Mouse (Mus musculus) CD4-positive, CD25-positive, alpha-beta regulatory T cell (primary cell): Measurements from ENCODE around the gene Olfr45. TPM values are rescaled to one million over a fixed set of nuclear protein-coding genes. Genes with fewer than 3 reads are reported as not detected.

Experiments
- polyA plus RNA-seq: library from polyadenylated mRNA; unstranded; fragments of 100-300 nt; shearing (Covaris generic); gene quantifications from one replicate; pipeline ENCODE4 v1.2.1, GENCODE M21; 2017

Gene Olfr45
- 0.07 TPM for polyA plus RNA-seq

GRCm38 (mm10) chr7:140681651-140682050 is at the start of gene Olfr45:
Olfr45 (plus strand) TSS chr7:140681951.

GRCm38 (mm10) chr7:140646152-140646551 is 35.6 kb upstream of the Olfr45 start, which contains the start of gene Olfr53:
Olfr53 (plus strand) TSS chr7:140646452.

GRCm38 (mm10) chr7:140659630-140660029 is 22.1 kb upstream of the Olfr45 start, which contains the start of gene Olfr539:
Olfr539 (plus strand) TSS chr7:140659930.

GRCm38 (mm10) chr7:140696967-140697366 is 15.2 kb downstream of the Olfr45 start, which contains the start of gene Olfr541:
Olfr541 (plus strand) TSS chr7:140697267.

Other genes starting within 250 kb of the Olfr45 start
- not detected for gene Olfr533, start 218.6 kb upstream of the Olfr45 start, polyA plus RNA-seq
- gene Olfr535, start 197.7 kb upstream of the Olfr45 start, polyA plus RNA-seq = not detected
- not detected for gene Olfr536, start 174.6 kb upstream of the Olfr45 start, polyA plus RNA-seq
- not detected for gene Olfr538, start 114.1 kb upstream of the Olfr45 start, polyA plus RNA-seq
- gene Olfr46, start 80.7 kb upstream of the Olfr45 start, polyA plus RNA-seq = 0.04 TPM
- gene Olfr61, start 53.0 kb upstream of the Olfr45 start, polyA plus RNA-seq = not detected
- gene Olfr53, start 35.5 kb upstream of the Olfr45 start, polyA plus RNA-seq = not detected
- 0.05 TPM for gene Olfr539, start 22.0 kb upstream of the Olfr45 start, polyA plus RNA-seq
- not detected for gene Olfr541, start 15.3 kb downstream of the Olfr45 start, polyA plus RNA-seq
- gene Cyp2e1, start 81.8 kb downstream of the Olfr45 start, polyA plus RNA-seq = not detected
- gene Syce1, start 105.9 kb downstream of the Olfr45 start, polyA plus RNA-seq = 0.84 TPM
- 0.20 TPM for gene Zfp941, start 140.2 kb downstream of the Olfr45 start, polyA plus RNA-seq
- not detected for gene Urah, start 153.1 kb downstream of the Olfr45 start, polyA plus RNA-seq
- not detected for gene Scgb1c1, start 163.6 kb downstream of the Olfr45 start, polyA plus RNA-seq
- gene Odf3, start 165.9 kb downstream of the Olfr45 start, polyA plus RNA-seq = 0.16 TPM
- not detected for gene Gm45785, start 174.4 kb downstream of the Olfr45 start, polyA plus RNA-seq
- 134 TPM for gene Ric8a, start 175.0 kb downstream of the Olfr45 start, polyA plus RNA-seq
- 43.1 TPM for gene Bet1l, start 175.6 kb downstream of the Olfr45 start, polyA plus RNA-seq
- gene Psmd13, start 200.0 kb downstream of the Olfr45 start, polyA plus RNA-seq = 199 TPM
- gene Sirt3, start 200.4 kb downstream of the Olfr45 start, polyA plus RNA-seq = 8.4 TPM
- gene Cox8b, start 218.5 kb downstream of the Olfr45 start, polyA plus RNA-seq = not detected
- not detected for gene Nlrp6, start 239.0 kb downstream of the Olfr45 start, polyA plus RNA-seq